In the genomic region with DNA sequence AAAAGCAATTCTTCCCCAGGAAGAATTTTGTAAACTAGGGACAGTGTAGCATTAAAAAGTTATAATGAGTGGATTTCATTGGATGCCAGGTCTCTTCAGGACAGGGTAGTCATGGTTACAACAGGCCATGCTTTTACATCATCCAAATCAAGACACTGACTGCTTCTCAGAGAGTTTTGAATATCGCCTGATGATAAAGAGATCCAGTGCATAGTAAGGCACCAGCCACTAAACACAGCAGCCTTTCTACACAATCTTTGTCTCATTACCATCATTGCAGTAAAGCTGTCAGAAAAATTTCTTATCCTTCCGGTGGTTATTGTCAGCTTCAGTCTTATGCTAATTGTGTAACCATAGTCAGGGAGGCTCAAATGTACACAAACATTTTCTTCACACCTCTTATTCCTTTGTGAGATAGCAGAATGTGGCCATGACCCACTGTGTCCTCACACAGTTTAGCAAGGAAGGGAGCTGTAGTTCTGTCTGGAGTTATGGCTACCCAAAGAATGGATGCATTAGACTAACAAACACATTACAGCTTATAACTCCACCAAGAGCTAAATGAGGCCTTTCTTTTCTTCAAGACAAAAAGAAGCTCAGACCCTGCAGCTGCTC, we compare ENCODE assay signal across 30 mouse cellular contexts.
DNase-seq lines count a peak whose midpoint lies in the region; ATAC-seq lines count a peak whose summit lies in the region.
"Had no signal": no experiment of that assay in that cellular context is flagged by ENCODE, and none has a peak within 500 bp of the region (broad histone marks: within the 10 kb centered on the region; RNA-seq: fewer than 3 reads in every experiment).

No protein-coding gene starts in this region.

- no peak overlapping the region for H3K9ac ChIP-seq in forebrain, embryonic 12.5 days
- no peak overlapping the region for H3K9ac ChIP-seq in forebrain, embryonic 14.5 days (ENCODE audit: low read length)
- H3K9ac ChIP-seq in midbrain, embryonic 11.5 days (ENCODE audit: low read length): no peak overlapping the region
- no peak overlapping the region for H3K9ac ChIP-seq in midbrain, embryonic 15.5 days
- H3K9ac ChIP-seq in neural tube, embryonic 12.5 days: no peak overlapping the region
- H3K9ac ChIP-seq in neural tube, embryonic 15.5 days (replicated peaks): no peak overlapping the region
- H3K9ac ChIP-seq: embryonic facial prominence, embryonic 13.5 days; heart, embryonic 13.5 days; hindbrain, embryonic 15.5 days; intestine, embryonic 15.5 days; limb, embryonic 15.5 days; liver, embryonic 13.5 days had no signal

- peak; percentile 53; the same call in 1 of the 2 replicates for ATAC-seq in forebrain, embryonic 12.5 days (ENCODE audit: low FRiP score)
- ATAC-seq in forebrain, embryonic 14.5 days: no peak
- peak; percentile 90 for ATAC-seq in midbrain, embryonic 11.5 days (ENCODE audit: low FRiP score)
- ATAC-seq in midbrain, embryonic 15.5 days (replicated peaks): no peak
- ATAC-seq in neural tube, embryonic 12.5 days (ENCODE audit: low FRiP score, low read depth): peak; percentile 61; the same call in 1 of the 2 replicates
- ATAC-seq in neural tube, embryonic 15.5 days (ENCODE audit: low FRiP score): no peak
- ATAC-seq: intestine, embryonic 15.5 days; lung, postnatal 0 days; Patski had no signal

- 56% methylated on average over 2 of the region's 2 CpGs for WGBS in forebrain, embryonic 12.5 days
- WGBS in forebrain, embryonic 14.5 days: 54% methylated on average over 2 of the region's 2 CpGs
- WGBS in midbrain, embryonic 11.5 days: 41% methylated on average over 2 of the region's 2 CpGs
- WGBS in midbrain, embryonic 15.5 days: 28% methylated on average over 2 of the region's 2 CpGs
- 25% methylated on average over 2 of the region's 2 CpGs for WGBS in neural tube, embryonic 12.5 days
- 25% methylated on average over 2 of the region's 2 CpGs for WGBS in neural tube, embryonic 15.5 days

- no peaks in the 10 kb centered on the region for H3K4me1 ChIP-seq in forebrain, embryonic 12.5 days
- H3K4me1 ChIP-seq in forebrain, embryonic 14.5 days (ENCODE audit: control insufficient read depth, insufficient read depth, low read length): no peaks in the 10 kb centered on the region
- H3K4me1 ChIP-seq in midbrain, embryonic 11.5 days (ENCODE audit: control insufficient read depth, insufficient read depth, low read length): no peaks in the 10 kb centered on the region
- no peaks in the 10 kb centered on the region for H3K4me1 ChIP-seq in midbrain, embryonic 15.5 days
- H3K4me1 ChIP-seq in neural tube, embryonic 12.5 days: no peaks in the 10 kb centered on the region
- no peaks in the 10 kb centered on the region for H3K4me1 ChIP-seq in neural tube, embryonic 15.5 days
- H3K4me1 ChIP-seq: embryonic facial prominence, embryonic 13.5 days; heart, embryonic 13.5 days; hindbrain, embryonic 15.5 days; intestine, embryonic 15.5 days; limb, embryonic 10.5 days; limb, embryonic 15.5 days; liver, embryonic 13.5 days; megakaryocyte, embryonic 14.5 days had no signal

- H3K36me3 ChIP-seq in forebrain, embryonic 12.5 days (replicated peaks): no peaks in the 10 kb centered on the region
- H3K36me3 ChIP-seq in forebrain, embryonic 14.5 days (ENCODE audit: control insufficient read depth, insufficient read depth, low read length): no peaks in the 10 kb centered on the region
- no peaks in the 10 kb centered on the region for H3K36me3 ChIP-seq in midbrain, embryonic 11.5 days (ENCODE audit: control insufficient read depth, insufficient read depth, low read length)
- no peaks in the 10 kb centered on the region for H3K36me3 ChIP-seq in midbrain, embryonic 15.5 days (replicated peaks)
- no peaks in the 10 kb centered on the region for H3K36me3 ChIP-seq in neural tube, embryonic 12.5 days
- no peaks in the 10 kb centered on the region for H3K36me3 ChIP-seq in neural tube, embryonic 15.5 days
- H3K36me3 ChIP-seq: embryonic facial prominence, embryonic 13.5 days; heart, embryonic 13.5 days; hindbrain, embryonic 15.5 days; intestine, embryonic 15.5 days; limb, embryonic 10.5 days; limb, embryonic 15.5 days; liver, embryonic 13.5 days had no signal

- no peak overlapping the region for H3K4me3 ChIP-seq in forebrain, embryonic 12.5 days (replicated peaks)
- H3K4me3 ChIP-seq in forebrain, embryonic 14.5 days (ENCODE audit: low read depth, low read length): no peak overlapping the region
- H3K4me3 ChIP-seq in midbrain, embryonic 11.5 days (ENCODE audit: low read depth, low read length): no peak overlapping the region
- H3K4me3 ChIP-seq in midbrain, embryonic 15.5 days: no peak overlapping the region
- no peak overlapping the region for H3K4me3 ChIP-seq in neural tube, embryonic 12.5 days
- no peak overlapping the region for H3K4me3 ChIP-seq in neural tube, embryonic 15.5 days (replicated peaks)
- H3K4me3 ChIP-seq: embryonic facial prominence, embryonic 13.5 days; heart, embryonic 13.5 days; hindbrain, embryonic 15.5 days; intestine, embryonic 15.5 days; limb, embryonic 10.5 days; limb, embryonic 15.5 days; liver, embryonic 13.5 days; megakaryocyte, embryonic 14.5 days had no signal

- H3K27ac ChIP-seq in forebrain, embryonic 12.5 days: no peak overlapping the region
- H3K27ac ChIP-seq in forebrain, embryonic 14.5 days (ENCODE audit: low read depth, low read length): no peak overlapping the region
- no peak overlapping the region for H3K27ac ChIP-seq in midbrain, embryonic 11.5 days (ENCODE audit: low read depth, low read length)
- no peak overlapping the region for H3K27ac ChIP-seq in midbrain, embryonic 15.5 days
- no peak overlapping the region for H3K27ac ChIP-seq in neural tube, embryonic 12.5 days
- no peak overlapping the region for H3K27ac ChIP-seq in neural tube, embryonic 15.5 days (replicated peaks)
- H3K27ac ChIP-seq: embryonic facial prominence, embryonic 13.5 days; heart, embryonic 13.5 days; hindbrain, embryonic 15.5 days; intestine, embryonic 15.5 days; kidney, postnatal 0 days; limb, embryonic 10.5 days; limb, embryonic 15.5 days; liver, embryonic 13.5 days had no signal

- DNase-seq in forebrain, embryonic 14.5 days (ENCODE audit: low spot score): no peak
- DNase-seq in midbrain, embryonic 11.5 days (ENCODE audit: low spot score, missing footprints): no peak
- DNase-seq in layer of hippocampus, postnatal 25 days (ENCODE audit: extremely low spot score in 1 of 2, low spot score in 1 of 2): no peak
- DNase-seq: adrenal gland, postnatal 10 days; cerebellum, adult 11 months; cerebellum, adult 9-10 months; cerebellum, postnatal 36 days; gastrocnemius, postnatal 10 days; heart, postnatal 10 days; kidney, adult 8-10 months; kidney, postnatal 4 days; liver, embryonic 13.5 days; lung, adult 18-20 months; lung, postnatal 4 days; retina, postnatal 1 day; right cerebral cortex, postnatal 14 days had no signal

- no peak overlapping the region for H3K4me2 ChIP-seq in forebrain, embryonic 12.5 days
- H3K4me2 ChIP-seq in forebrain, embryonic 14.5 days (ENCODE audit: low read length): no peak overlapping the region
- H3K4me2 ChIP-seq in midbrain, embryonic 11.5 days: no peak overlapping the region
- H3K4me2 ChIP-seq in midbrain, embryonic 15.5 days: no peak overlapping the region
- H3K4me2 ChIP-seq in neural tube, embryonic 12.5 days (replicated peaks): no peak overlapping the region
- H3K4me2 ChIP-seq in neural tube, embryonic 15.5 days: no peak overlapping the region
- H3K4me2 ChIP-seq: embryonic facial prominence, embryonic 13.5 days; heart, embryonic 13.5 days; hindbrain, embryonic 15.5 days; intestine, embryonic 15.5 days; limb, embryonic 15.5 days; liver, embryonic 13.5 days had no signal

- H3K9me3 ChIP-seq in forebrain, embryonic 12.5 days: no peaks in the 10 kb centered on the region
- no peaks in the 10 kb centered on the region for H3K9me3 ChIP-seq in forebrain, embryonic 14.5 days (replicated peaks; ENCODE audit: control insufficient read depth, low read length)
- no peaks in the 10 kb centered on the region for H3K9me3 ChIP-seq in midbrain, embryonic 11.5 days (ENCODE audit: control insufficient read depth, low read length)
- no peaks in the 10 kb centered on the region for H3K9me3 ChIP-seq in midbrain, embryonic 15.5 days
- H3K9me3 ChIP-seq in neural tube, embryonic 12.5 days: no peaks in the 10 kb centered on the region
- H3K9me3 ChIP-seq in neural tube, embryonic 15.5 days (replicated peaks): no peaks in the 10 kb centered on the region
- H3K9me3 ChIP-seq: embryonic facial prominence, embryonic 13.5 days; heart, embryonic 13.5 days; hindbrain, embryonic 15.5 days; intestine, embryonic 15.5 days; limb, embryonic 10.5 days; limb, embryonic 15.5 days; liver, embryonic 13.5 days; megakaryocyte, embryonic 14.5 days had no signal

- no peaks in the 10 kb centered on the region for H3K27me3 ChIP-seq in forebrain, embryonic 12.5 days
- H3K27me3 ChIP-seq in forebrain, embryonic 14.5 days (replicated peaks; ENCODE audit: control insufficient read depth, insufficient read depth, low read length): no peaks in the 10 kb centered on the region
- H3K27me3 ChIP-seq in midbrain, embryonic 11.5 days (ENCODE audit: control insufficient read depth, insufficient read depth, low read length): no peaks in the 10 kb centered on the region
- no peaks in the 10 kb centered on the region for H3K27me3 ChIP-seq in midbrain, embryonic 15.5 days (replicated peaks)
- H3K27me3 ChIP-seq in neural tube, embryonic 12.5 days (replicated peaks): no peaks in the 10 kb centered on the region
- 0 out of 2 replicates have a peak, but pooled peaks cover 3% of the 10 kb centered on the region for H3K27me3 ChIP-seq in neural tube, embryonic 15.5 days (replicated peaks)
- H3K27me3 ChIP-seq: embryonic facial prominence, embryonic 13.5 days; heart, embryonic 13.5 days; hindbrain, embryonic 15.5 days; intestine, embryonic 15.5 days; limb, embryonic 15.5 days; liver, embryonic 13.5 days; megakaryocyte, embryonic 14.5 days; Patski had no signal

Comparison
In these comparisons a context has a peak if more than half of its experiments do, and no peak if none do; other contexts are left out.
1. ATAC-seq: peak in forebrain, embryonic 12.5 days (single experiment), midbrain, embryonic 11.5 days (single experiment) and neural tube, embryonic 12.5 days (single experiment); none in forebrain, embryonic 14.5 days (single experiment), midbrain, embryonic 15.5 days (single experiment) and neural tube, embryonic 15.5 days (single experiment).